Comparison of ENCODE assay signal across 12 mouse cellular contexts in genomic region chrX:47970371-47970770, GRCm38 (mm10). TPM values are rescaled to one million over a fixed set of nuclear protein-coding genes. Genes with fewer than 3 reads are reported as not detected.
DNase-seq lines count a peak whose midpoint lies in the region; ATAC-seq lines count a peak whose summit lies in the region.
"Had no signal": no experiment of that assay in that cellular context is flagged by ENCODE, and none has a peak within 500 bp of the region (broad histone marks: within the 10 kb centered on the region; RNA-seq: fewer than 3 reads in every experiment).

No protein-coding gene starts in this region.

- H3K27me3 ChIP-seq in heart, embryonic 10.5 days (ENCODE audit: insufficient read depth, poor library complexity, severe bottlenecking), result no peaks in the 10 kb centered on the region
- no peaks in the 10 kb centered on the region for H3K27me3 ChIP-seq in midbrain, embryonic 16.5 days (ENCODE audit: control insufficient read depth, insufficient read depth, low read depth, low read length)
- H3K27me3 ChIP-seq: liver, embryonic 13.5 days had no signal

- H3K4me3 ChIP-seq in heart, embryonic 10.5 days, result no peak overlapping the region
- no peak overlapping the region for H3K4me3 ChIP-seq in midbrain, embryonic 16.5 days (ENCODE audit: low read depth, low read length)
- H3K4me3 ChIP-seq: liver, embryonic 13.5 days had no signal

- H3K9ac ChIP-seq in midbrain, embryonic 16.5 days (ENCODE audit: low read depth, low read length), result no peak overlapping the region
- H3K9ac ChIP-seq: liver, embryonic 13.5 days had no signal

- H3K9me3 ChIP-seq in heart, embryonic 10.5 days, result no peaks in the 10 kb centered on the region
- H3K9me3 ChIP-seq in midbrain, embryonic 16.5 days (replicated peaks; ENCODE audit: control insufficient read depth, low read length, poor library complexity, severe bottlenecking), result no peaks in the 10 kb centered on the region
- H3K9me3 ChIP-seq: liver, embryonic 13.5 days had no signal

- H3K36me3 ChIP-seq in heart, embryonic 10.5 days, result no peaks in the 10 kb centered on the region
- H3K36me3 ChIP-seq in midbrain, embryonic 16.5 days (ENCODE audit: control insufficient read depth, insufficient read depth, low read length), result no peaks in the 10 kb centered on the region
- H3K36me3 ChIP-seq: liver, embryonic 13.5 days had no signal

- WGBS in heart, embryonic 10.5 days, result 92% methylated on average over 4 of the region's 4 CpGs
- WGBS in midbrain, embryonic 16.5 days, result 90% methylated on average over 4 of the region's 4 CpGs

- DNase-seq in left cerebral cortex, adult 11 months (ENCODE audit: low spot score), result peak; percentile 22
- DNase-seq in left cerebral cortex, postnatal 4 days, result no peak
- DNase-seq in left cerebral cortex, adult 18-20 months (ENCODE audit: low spot score in 2 of 2), result peak; percentile 48 to 59
- DNase-seq in heart, embryonic 10.5 days (ENCODE audit: low spot score), result no peak
- no peak for DNase-seq in urinary bladder, postnatal 14 days (ENCODE audit: low spot score)
- DNase-seq: adrenal gland, postnatal 36 days; liver, embryonic 13.5 days; lung, postnatal 10 days had no signal

- H3K4me2 ChIP-seq in midbrain, embryonic 16.5 days (ENCODE audit: low read length), result no peak overlapping the region
- H3K4me2 ChIP-seq: liver, embryonic 13.5 days had no signal

- H3K4me1 ChIP-seq in heart, embryonic 10.5 days, result no peaks in the 10 kb centered on the region
- no peaks in the 10 kb centered on the region for H3K4me1 ChIP-seq in midbrain, embryonic 16.5 days (ENCODE audit: control insufficient read depth, insufficient read depth, low read length)
- H3K4me1 ChIP-seq: liver, embryonic 13.5 days had no signal

- intact Hi-C loops in left cerebral cortex, postnatal 4 days (cut with DNase I), result no loop called here

- peak; percentile 98 for ATAC-seq in frontal cortex, adult (ENCODE audit: low TSS enrichment)
- no peak for ATAC-seq in midbrain, embryonic 16.5 days
- ATAC-seq: forebrain, embryonic 16.5 days; hindbrain, postnatal 0 days had no signal

- no peak overlapping the region for H3K27ac ChIP-seq in heart, embryonic 10.5 days
- H3K27ac ChIP-seq in midbrain, embryonic 16.5 days (ENCODE audit: low read length), result no peak overlapping the region
- H3K27ac ChIP-seq: hindbrain, postnatal 0 days; liver, embryonic 13.5 days had no signal

RNA-seq across cellular contexts. Expression of gene Ocrl, which starts 58.2 kb away (rescaled TPM):
- 10 to 100 TPM; 49.4 to 50.8 TPM for total RNA-seq in left cerebral cortex, postnatal 4 days (2021)
- total RNA-seq in left cerebral cortex, adult 18-20 months (2021), result 10 to 100 TPM; 47.8 to 52.8 TPM
- 12.5 and 13.2 TPM in 2 replicates for polyA plus RNA-seq in heart, embryonic 10.5 days (2016; fragmentation: Nextera tagmentation; extraction: Ambion mirVana)
- polyA plus RNA-seq in midbrain, embryonic 16.5 days (2015; fragmentation: Nextera tagmentation; extraction: Ambion mirVana), result 35.3 and 36.5 TPM in 2 replicates

Comparison
In these comparisons a context has a peak if more than half of its experiments do, and no peak if none do; other contexts are left out.
1. DNase-seq: peak in left cerebral cortex, adult 11 months (single experiment) and left cerebral cortex, adult 18-20 months (2 of 2); none in left cerebral cortex, postnatal 4 days (single experiment), heart, embryonic 10.5 days (single experiment) and urinary bladder, postnatal 14 days (single experiment).